Mouse (Mus musculus): ENCODE measurements around the gene Elovl6.

DNA sequence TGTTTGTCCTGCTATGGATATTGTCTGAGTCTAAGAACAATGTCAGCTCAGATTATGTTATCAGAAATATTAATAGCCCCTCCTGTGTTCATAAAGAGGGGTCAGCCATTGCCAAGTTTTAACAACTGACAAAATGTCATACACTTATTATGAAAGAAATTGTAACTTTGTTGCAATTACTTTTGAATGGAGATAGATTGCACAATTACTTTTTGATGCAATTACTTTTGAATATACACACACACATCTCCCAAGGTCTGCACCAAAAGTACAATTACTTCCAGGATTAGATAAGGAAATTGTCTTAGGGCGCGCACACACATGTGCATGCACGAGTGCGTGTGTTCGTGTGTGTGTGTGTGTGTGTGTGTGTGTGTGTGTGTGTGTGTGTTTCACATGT lies 90.5 kb downstream of the Elovl6 start:
- no peak for TF ChIP-seq GATA1 (IDR thresholded peaks at IDR 0.05; ENCODE audit: low read length)
- TF ChIP-seq TAL1 (IDR thresholded peaks at IDR 0.05; ENCODE audit: low read length): no peak

Data from erythroblast, embryonic 14.5 days (primary cell).